Mouse (Mus musculus) bone marrow, adult 2 months (tissue): ENCODE data around the gene Gm21440.
"Not testable (repeated sequence)": the region's sequence is repeated elsewhere in the genome, so short reads cannot be mapped to it uniquely, and the experiment has no call there.

Experiments
- CTCF ChIP-seq: fragments of 200-500 bp; IDR thresholded peaks from 2 replicates; pipeline ENCODE4 v1.5.1; 2011; ENCODE audit warnings: low read length, control low read depth; ENCODE audit not compliant: control insufficient read depth, insufficient read depth
- POLR2A ChIP-seq: fragments of 200-500 bp; IDR thresholded peaks from 2 replicates; pipeline ENCODE4 v1.6.1; 2011; ENCODE audit warnings: low read depth, mild to moderate bottlenecking, control low read depth, low read length, borderline replicate concordance; ENCODE audit not compliant: control insufficient read depth

DNA sequence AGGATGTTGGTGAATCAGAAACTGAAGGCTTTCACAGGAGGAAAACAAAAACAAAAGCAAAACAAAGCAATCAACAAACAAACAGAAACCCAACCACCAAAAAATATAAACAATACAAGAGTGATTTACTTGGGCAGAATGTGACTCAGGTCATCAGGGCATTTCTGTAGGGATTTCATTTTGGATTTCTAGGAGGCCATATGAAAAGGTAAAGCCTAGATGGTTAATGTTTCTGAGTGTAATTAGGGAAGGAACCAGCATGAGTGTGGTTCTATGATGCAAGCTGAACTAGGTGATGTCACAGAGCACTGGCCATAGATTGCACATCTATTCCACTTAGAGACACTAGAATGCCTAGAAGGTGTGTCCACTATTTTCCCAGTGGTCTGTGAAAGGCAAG, at the start of gene Gm21440, which contains the start of gene Gm21454:
- not testable (repeated sequence) for TF ChIP-seq CTCF, POLR2A
